Mouse (Mus musculus) MEL (cell line): ENCODE data around the gene Cobll1.

ENCODE experiments used
- CTCF ChIP-seq, 3 experiments: IDR thresholded peaks in 2 of 3; conservative IDR thresholded peaks in 1 of 3; 2 replicates each; pipeline ENCODE4 v1.5.1; 2011 to 2012; ENCODE audit warnings: low read length in 3 of 3, low read depth in 2 of 3, mild to moderate bottlenecking in 2 of 3, improper control_type of control experiment in 1 of 3, inconsistent platforms in 1 of 3, mixed read lengths in 1 of 3, moderate library complexity in 1 of 3; ENCODE audit not compliant: control insufficient read depth in 1 of 3, insufficient read depth in 1 of 3, poor library complexity in 1 of 3, severe bottlenecking in 1 of 3
- EP300 ChIP-seq, 2 experiments: IDR thresholded peaks; 2 replicates each; pipeline ENCODE4 v1.6.1; 2011; ENCODE audit warnings: improper control_type of control experiment in 2 of 2, low read length in 2 of 2, low read depth in 1 of 2, mild to moderate bottlenecking in 1 of 2
- GATA1 ChIP-seq: IDR thresholded peaks from 2 replicates; pipeline ENCODE4 v1.6.1; 2011; ENCODE audit warnings: low read depth, low read length, improper control_type of control experiment
- POLR2A ChIP-seq, 2 experiments: IDR thresholded peaks; 2 replicates each; pipeline ENCODE4 v1.6.1; 2011 to 2012; ENCODE audit warnings: low read length in 2 of 2, mild to moderate bottlenecking in 2 of 2, control low read depth in 1 of 2, improper control_type of control experiment in 1 of 2, low read depth in 1 of 2, moderate library complexity in 1 of 2; ENCODE audit not compliant: control insufficient read depth in 1 of 2, insufficient read depth in 1 of 2, poor library complexity in 1 of 2
- POLR2AphosphoS2 ChIP-seq: IDR thresholded peaks from 2 replicates; pipeline ENCODE4 v1.6.1; 2011; ENCODE audit warnings: low read length, improper control_type of control experiment
- POLR2AphosphoS5 ChIP-seq: IDR thresholded peaks from 2 replicates; pipeline ENCODE4 v1.6.1; 2012; ENCODE audit warnings: low read depth, borderline replicate concordance, mild to moderate bottlenecking, inconsistent platforms, low read length, moderate library complexity, mixed read lengths
- RAD21 ChIP-seq: IDR thresholded peaks from 2 replicates; pipeline ENCODE4 v1.6.1; 2011; ENCODE audit warnings: mild to moderate bottlenecking, low read depth, low read length, improper control_type of control experiment

- TF ChIP-seq POLR2AphosphoS2 (no peak), GATA1 (no peak), EP300 (IDR thresholded peaks at IDR 0.05; ENCODE audit: low read depth in 1 of 2, low read length in 2 of 2) (no peak), CTCF (IDR thresholded peaks at IDR 0.05 in 2 of 3, conservative IDR thresholded peaks at IDR 0.05 in 1 of 3; ENCODE audit: control insufficient read depth in 1 of 3, insufficient read depth in 1 of 3, low read depth in 2 of 3, low read length in 3 of 3, poor library complexity in 1 of 3, severe bottlenecking in 1 of 3) (no peak), RAD21 (no peak), POLR2A (IDR thresholded peaks at IDR 0.05; ENCODE audit: control insufficient read depth in 1 of 2, insufficient read depth in 1 of 2, low read depth in 1 of 2, low read length in 2 of 2, poor library complexity in 1 of 2) (no peak), POLR2AphosphoS5 (no peak)
Observed at GRCm38 (mm10) chr2:65175645-65176044, 63.6 kb downstream of the Cobll1 start.
